Mouse (Mus musculus): ENCODE measurements around the gene Fsd1l. TPM values are rescaled to one million over a fixed set of nuclear protein-coding genes. Genes with fewer than 3 reads are reported as not detected.

The Fsd1l gene
- total RNA-seq, 2 experiments from 2014 or later, result 9.9 to 10.9 TPM

DNA sequence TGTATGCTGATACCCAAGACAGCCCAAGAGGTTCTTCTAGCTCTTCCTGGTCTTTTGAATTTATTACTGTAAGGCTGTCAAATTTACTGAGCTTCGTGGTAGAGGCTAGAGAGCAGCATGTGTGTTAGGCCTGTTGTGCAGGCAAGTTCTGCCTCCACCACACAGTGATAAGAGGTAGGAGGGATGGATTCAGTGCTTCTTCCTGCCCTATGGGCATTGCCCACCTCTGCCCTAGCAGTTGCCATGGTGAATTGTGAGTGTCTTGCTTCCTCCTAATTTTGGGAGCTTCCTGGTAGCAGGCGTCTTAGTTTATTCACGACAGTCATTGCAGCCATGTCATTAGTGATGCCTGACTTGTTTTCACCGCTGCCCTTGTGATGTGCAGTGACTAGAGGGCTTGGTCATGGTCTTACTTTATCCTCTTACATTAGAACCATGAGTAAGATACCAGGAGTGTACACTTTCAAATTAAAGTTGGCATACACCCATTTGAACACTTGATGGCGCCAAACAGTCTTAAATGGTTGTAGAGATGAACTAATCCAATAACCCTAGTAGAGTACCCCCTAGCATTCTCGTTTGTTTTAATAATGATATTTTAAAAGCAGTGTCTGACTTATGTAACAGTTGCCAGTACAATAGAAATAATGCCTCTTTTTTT is 107.8 kb downstream of the Fsd1l start:
- DNase-seq (ENCODE audit: low spot score), result peak; percentile 72

DNA sequence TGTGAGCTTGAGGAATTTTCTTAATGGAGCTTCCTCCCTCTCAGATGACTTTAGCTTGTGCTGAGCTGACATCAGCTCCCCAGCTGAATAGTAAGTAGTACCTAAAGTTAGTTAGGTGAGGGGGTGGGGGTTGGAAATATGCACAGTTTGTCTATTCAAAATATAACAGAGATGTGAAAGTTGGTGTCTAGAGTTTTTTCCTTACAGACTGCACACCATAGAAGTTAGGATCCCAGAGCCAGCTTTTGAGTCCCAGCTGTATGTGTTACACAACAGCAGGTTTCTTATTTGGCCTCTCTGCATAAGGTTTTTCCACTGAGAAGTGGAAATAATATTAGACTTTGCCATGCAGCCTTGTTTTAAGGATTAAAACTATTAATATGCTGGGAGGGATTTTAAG is 118.6 kb downstream of the Fsd1l start:
- no peak for DNase-seq (ENCODE audit: low spot score)

DNA sequence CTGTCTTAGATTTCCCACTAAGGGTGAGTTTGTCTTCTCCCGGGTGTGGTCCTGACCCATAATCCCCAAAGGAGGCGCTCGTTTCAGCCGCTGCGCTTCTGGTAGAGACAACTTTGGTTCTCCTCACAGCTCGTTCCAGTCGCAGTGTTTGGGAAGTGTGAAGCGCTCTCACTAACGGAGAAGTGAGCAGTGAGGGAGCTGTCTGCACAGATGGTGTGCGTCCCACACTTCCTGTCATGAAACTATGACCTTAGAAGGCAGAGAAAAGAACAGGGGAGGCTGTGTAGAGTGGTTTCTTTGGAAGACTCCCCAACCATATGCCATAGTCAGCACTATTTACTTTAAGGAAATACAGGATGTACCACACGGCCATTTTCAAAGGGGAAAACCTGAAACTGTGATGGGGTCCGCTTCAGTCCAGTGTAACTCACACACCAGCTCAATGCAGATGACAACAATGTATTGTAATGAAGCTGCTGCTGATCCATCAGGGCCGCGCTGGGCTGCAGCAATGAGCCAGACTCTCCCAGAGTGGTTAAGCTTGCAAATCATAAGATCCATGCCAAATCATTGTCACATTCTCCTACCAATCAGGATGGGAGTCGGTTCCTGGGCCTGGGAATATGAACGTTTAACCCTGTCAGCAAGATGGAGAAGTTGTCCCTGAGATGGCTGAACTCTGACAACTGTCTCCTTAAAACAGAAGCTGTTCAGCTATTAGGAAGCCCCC is 119.3 kb downstream of the Fsd1l start:
- no peak for DNase-seq (ENCODE audit: low spot score)

Other genes with a start within 250 kb of the Fsd1l start
- 10 to 100 TPM; 15.8 to 22.5 TPM for gene Slc44a1, start 191.1 kb upstream of the Fsd1l start, total RNA-seq (2021)
- 1 to 10 TPM; 6.6 to 7.6 TPM for gene Fktn, start 82.5 kb downstream of the Fsd1l start, total RNA-seq (2021)
- under 1 TPM; 0.50 to 0.53 TPM for gene Tal2, start 148.2 kb downstream of the Fsd1l start, total RNA-seq (2021)
- gene Tmem38b, start 194.6 kb downstream of the Fsd1l start, total RNA-seq (2021), result 10 to 100 TPM; 55.7 to 57.2 TPM

All from gastrocnemius, adult 18-20 months (tissue).